Mouse (Mus musculus) mouse trophoblast stem cell (cell line): ENCODE measurements around the gene Dync1li1.
"Not testable (repeated sequence)": the region's sequence is repeated elsewhere in the genome, so short reads cannot be mapped to it uniquely, and the experiment has no call there.

Experiments used
- in situ Hi-C, 2 experiments: fragments of 300-500 bp; cut with MseI, MboI; formaldehyde crosslinking; loops; 2 replicates in 1 of 2; 3 replicates in 1 of 2; pipeline ENCODE4 v1.15.1; 2025

The Dync1li1 gene

GRCm38 (mm10) chr9:114672703-114673561 lies 15.7 kb upstream of the Dync1li1 start:
- in situ Hi-C loops, result no loop called here

- in situ Hi-C loops, result no loop called here
These were observed 15.0 kb upstream of the Dync1li1 start for GRCm38 (mm10) chr9:114673626-114674025.

GRCm38 (mm10) chr9:114678576-114678975 lies 10.0 kb upstream of the Dync1li1 start:
- in situ Hi-C loops, result no loop called here

GRCm38 (mm10) chr9:114679944-114680343 lies 8.6 kb upstream of the Dync1li1 start:
- in situ Hi-C loops, result no loop called here

GRCm38 (mm10) chr9:114680531-114680930 lies 8.1 kb upstream of the Dync1li1 start:
- in situ Hi-C loops, result no loop called here

GRCm38 (mm10) chr9:114682193-114682592 lies 6.4 kb upstream of the Dync1li1 start:
- in situ Hi-C loops, result no loop called here

GRCm38 (mm10) chr9:114686245-114686644 lies 2.3 kb upstream of the Dync1li1 start:
- in situ Hi-C loops, result no loop called here

- in situ Hi-C loops, result no loop called here
These were observed 951 bp upstream of the Dync1li1 start for GRCm38 (mm10) chr9:114687639-114688038.

- in situ Hi-C loops, result no loop called here
These were observed 390 bp downstream of the Dync1li1 start for GRCm38 (mm10) chr9:114688953-114689407.

GRCm38 (mm10) chr9:114690119-114690601 lies 1.6 kb downstream of the Dync1li1 start:
- in situ Hi-C loops, result no loop called here

- in situ Hi-C loops, result no loop called here
These were observed 2.5 kb downstream of the Dync1li1 start for GRCm38 (mm10) chr9:114691112-114691511.

- in situ Hi-C loops, result not testable (repeated sequence)
These were observed 7.1 kb downstream of the Dync1li1 start for GRCm38 (mm10) chr9:114695662-114696061.

GRCm38 (mm10) chr9:114697072-114697471 lies 8.5 kb downstream of the Dync1li1 start:
- in situ Hi-C loops, result no loop called here

- in situ Hi-C loops, result no loop called here
These were observed 9.3 kb downstream of the Dync1li1 start for GRCm38 (mm10) chr9:114697926-114698325.

GRCm38 (mm10) chr9:114699262-114699661 lies 10.7 kb downstream of the Dync1li1 start:
- in situ Hi-C loops, result no loop called here

- in situ Hi-C loops, result no loop called here
These were observed 11.5 kb downstream of the Dync1li1 start for GRCm38 (mm10) chr9:114699882-114700665.

GRCm38 (mm10) chr9:114701031-114701430 lies 12.4 kb downstream of the Dync1li1 start:
- in situ Hi-C loops, result no loop called here

- in situ Hi-C loops, result no loop called here
These were observed 13.3 kb downstream of the Dync1li1 start for GRCm38 (mm10) chr9:114701921-114702320.

- in situ Hi-C loops, result no loop called here
These were observed 19.2 kb downstream of the Dync1li1 start for GRCm38 (mm10) chr9:114707805-114708204.

GRCm38 (mm10) chr9:114710345-114710744 lies 21.8 kb downstream of the Dync1li1 start:
- in situ Hi-C loops, result no loop called here

- in situ Hi-C loops, result no loop called here
These were observed 24.9 kb downstream of the Dync1li1 start for GRCm38 (mm10) chr9:114713481-114713880.

- in situ Hi-C loops, result no loop called here
These were observed 28.2 kb downstream of the Dync1li1 start for GRCm38 (mm10) chr9:114716677-114717331.
